Mouse (Mus musculus) embryonic facial prominence, embryonic 13.5 days (tissue): ENCODE data around the gene Adprh. TPM values are rescaled to one million over a fixed set of nuclear protein-coding genes. Genes with fewer than 3 reads are reported as not detected.

Experiments
- ATAC-seq: fragments of 200-750 bp; cut with Nextera tagmentation; 2 replicates; pipeline ENCODE4 v1.8.0; 2017; ENCODE audit warnings: low read depth; ENCODE audit not compliant: insufficient number of reproducible peaks, insufficient read depth, low FRiP score, low TSS enrichment
- H3K27ac ChIP-seq: fragments of 300-500 bp; sonication (generic); 2 replicates; pipeline ENCODE4 v1.5.1; 2015; ENCODE audit warnings: moderate library complexity, mild to moderate bottlenecking, inconsistent platforms
- H3K27me3 ChIP-seq: fragments of 300-500 bp; sonication (generic); 2 replicates; pipeline ENCODE4 v1.6.1; 2015; ENCODE audit warnings: mild to moderate bottlenecking, inconsistent platforms
- H3K36me3 ChIP-seq: fragments of 300-500 bp; sonication (generic); 2 replicates; pipeline ENCODE4 v1.6.1; 2015; ENCODE audit warnings: mild to moderate bottlenecking, inconsistent platforms
- H3K4me1 ChIP-seq: fragments of 300-500 bp; sonication (generic); 2 replicates; pipeline ENCODE4 v1.6.1; 2015; ENCODE audit warnings: inconsistent platforms
- H3K4me2 ChIP-seq: fragments of 300-500 bp; sonication (generic); 2 replicates; pipeline ENCODE4 v1.6.1; 2015; ENCODE audit warnings: moderate library complexity, mild to moderate bottlenecking, inconsistent platforms
- H3K4me3 ChIP-seq: fragments of 300-500 bp; sonication (generic); 2 replicates; pipeline ENCODE4 v1.5.1; 2015; ENCODE audit warnings: mild to moderate bottlenecking, inconsistent platforms
- H3K9ac ChIP-seq: fragments of 300-500 bp; sonication (generic); 2 replicates; pipeline ENCODE4 v1.6.1; 2015; ENCODE audit warnings: mild to moderate bottlenecking, inconsistent platforms
- H3K9me3 ChIP-seq: fragments of 300-500 bp; sonication (generic); 2 replicates; pipeline ENCODE4 v1.6.1; 2016; ENCODE audit warnings: inconsistent platforms
- WGBS: fragments of 180-500 bp; shearing (Covaris S2); methylation state at CpG from one replicate; pipeline ENCODE4 v1.1.7; 2015; ENCODE audit warnings: mixed read lengths; 5-methylcytosine and 5-hydroxymethylcytosine counted together
- polyA plus RNA-seq: library from polyadenylated mRNA; unstranded; fragments of >200 nt; fragmentation: Nextera tagmentation; extraction: Ambion mirVana; gene quantifications from 2 replicates; pipeline ENCODE4 v1.2.1, GENCODE M21; 2015

Gene Adprh
- polyA plus RNA-seq, 1 experiment from 2014 or later: 138 TPM

GRCm38 (mm10) chr16:38475681-38476311 lies 23.3 kb upstream of the Adprh start:
- H3K4me1 ChIP-seq: peaks cover 10% of the 10 kb centered on the region; the same call in 1 of the 2 replicates
- WGBS: 54% methylated on average over 4 of the region's 4 CpGs
- H3K9me3 ChIP-seq: no peaks in the 10 kb centered on the region
- no peaks in the 10 kb centered on the region for H3K36me3 ChIP-seq
- no peak overlapping the region; the same call in 1 of the 2 replicates for H3K9ac ChIP-seq
- H3K27ac ChIP-seq: no peak overlapping the region
- no peaks in the 10 kb centered on the region for H3K27me3 ChIP-seq
- peak overlapping the region; percentile 78 for H3K4me2 ChIP-seq
- peak overlapping the region; percentile 45 for H3K4me3 ChIP-seq
- ATAC-seq: no peak

GRCm38 (mm10) chr16:38474677-38475286 lies 22.3 kb upstream of the Adprh start:
- Histone ChIP-seq H3K27ac (no peak overlapping the region), H3K9me3 (no peaks in the 10 kb centered on the region), H3K9ac (no peak overlapping the region), H3K4me1 (peaks cover 10% of the 10 kb centered on the region; the same call in 1 of the 2 replicates), H3K4me2 (no peak overlapping the region), H3K27me3 (no peaks in the 10 kb centered on the region), H3K36me3 (no peaks in the 10 kb centered on the region), H3K4me3 (no peak overlapping the region)
- 90% methylated on average over 9 of the region's 9 CpGs for WGBS
- no peak for ATAC-seq

GRCm38 (mm10) chr16:38473661-38474060 lies 21.2 kb upstream of the Adprh start:
- no peaks in the 10 kb centered on the region for H3K36me3 ChIP-seq
- ATAC-seq: no peak

GRCm38 (mm10) chr16:38472507-38472873 lies 20.0 kb upstream of the Adprh start:
- 87% methylated on average over 5 of the region's 5 CpGs for WGBS
- Histone ChIP-seq H3K36me3 (no peaks in the 10 kb centered on the region), H3K9ac (no peak overlapping the region), H3K9me3 (no peaks in the 10 kb centered on the region), H3K4me3 (no peak overlapping the region), H3K4me2 (no peak overlapping the region), H3K4me1 (peaks cover 10% of the 10 kb centered on the region; the same call in 1 of the 2 replicates), H3K27ac (no peak overlapping the region), H3K27me3 (no peaks in the 10 kb centered on the region)
- ATAC-seq: no peak

More at GRCm38 (mm10) chr16:38473661-38474060, 21.2 kb upstream of the Adprh start:
- Histone ChIP-seq H3K4me2 (no peak overlapping the region), H3K9ac (no peak overlapping the region), H3K27me3 (no peaks in the 10 kb centered on the region), H3K4me3 (no peak overlapping the region), H3K9me3 (no peaks in the 10 kb centered on the region), H3K27ac (no peak overlapping the region), H3K4me1 (peaks cover 10% of the 10 kb centered on the region; the same call in 1 of the 2 replicates)
- 91% methylated on average over 5 of the region's 5 CpGs for WGBS

GRCm38 (mm10) chr16:38471697-38472506 lies 19.4 kb upstream of the Adprh start:
- Histone ChIP-seq H3K9ac (no peak overlapping the region), H3K36me3 (no peaks in the 10 kb centered on the region), H3K27me3 (no peaks in the 10 kb centered on the region), H3K9me3 (no peaks in the 10 kb centered on the region), H3K4me1 (peaks cover 8% of the 10 kb centered on the region; the same call in 1 of the 2 replicates), H3K4me2 (no peak overlapping the region), H3K27ac (no peak overlapping the region), H3K4me3 (no peak overlapping the region)
- no peak for ATAC-seq
- WGBS: 83% methylated on average over 11 of the region's 11 CpGs

- Histone ChIP-seq H3K27me3 (no peaks in the 10 kb centered on the region), H3K9me3 (no peaks in the 10 kb centered on the region), H3K4me1 (no peaks in the 10 kb centered on the region), H3K4me3 (no peak overlapping the region), H3K4me2 (no peak overlapping the region), H3K27ac (no peak overlapping the region), H3K36me3 (no peaks in the 10 kb centered on the region), H3K9ac (no peak overlapping the region)
- no peak for ATAC-seq
- WGBS: 63% methylated on average over 8 of the region's 8 CpGs
Observed at GRCm38 (mm10) chr16:38469437-38469836, 16.9 kb upstream of the Adprh start.

GRCm38 (mm10) chr16:38468706-38469018 lies 16.2 kb upstream of the Adprh start:
- WGBS: 41% methylated on average over 3 of the region's 3 CpGs
- H3K36me3 ChIP-seq: no peaks in the 10 kb centered on the region
- no peak overlapping the region for H3K9ac ChIP-seq
- H3K9me3 ChIP-seq: no peaks in the 10 kb centered on the region
- H3K27me3 ChIP-seq: no peaks in the 10 kb centered on the region
- no peak overlapping the region for H3K4me3 ChIP-seq
- H3K4me1 ChIP-seq: no peaks in the 10 kb centered on the region
- no peak overlapping the region for H3K27ac ChIP-seq
- ATAC-seq: no peak
- no peak overlapping the region for H3K4me2 ChIP-seq

GRCm38 (mm10) chr16:38467917-38468705 lies 15.6 kb upstream of the Adprh start:
- no peaks in the 10 kb centered on the region for H3K4me1 ChIP-seq

GRCm38 (mm10) chr16:38467091-38467916 lies 14.8 kb upstream of the Adprh start:
- Histone ChIP-seq H3K27ac (no peak overlapping the region), H3K36me3 (no peaks in the 10 kb centered on the region), H3K27me3 (no peaks in the 10 kb centered on the region), H3K4me2 (no peak overlapping the region), H3K9me3 (no peaks in the 10 kb centered on the region), H3K4me3 (no peak overlapping the region), H3K9ac (no peak overlapping the region), H3K4me1 (no peaks in the 10 kb centered on the region)
- WGBS: 84% methylated on average over 13 of the region's 13 CpGs
- no peak for ATAC-seq

More at GRCm38 (mm10) chr16:38467917-38468705, 15.6 kb upstream of the Adprh start:
- H3K27me3 ChIP-seq: no peaks in the 10 kb centered on the region
- H3K27ac ChIP-seq: no peak overlapping the region
- ATAC-seq: no peak
- no peak overlapping the region for H3K4me3 ChIP-seq
- no peaks in the 10 kb centered on the region for H3K36me3 ChIP-seq
- WGBS: 77% methylated on average over 8 of the region's 8 CpGs
- H3K4me2 ChIP-seq: no peak overlapping the region
- no peak overlapping the region for H3K9ac ChIP-seq
- no peaks in the 10 kb centered on the region for H3K9me3 ChIP-seq

- H3K9ac ChIP-seq: no peak overlapping the region
- no peaks in the 10 kb centered on the region for H3K4me1 ChIP-seq
- 83% methylated on average over 4 of the region's 4 CpGs for WGBS
- no peaks in the 10 kb centered on the region for H3K27me3 ChIP-seq
- H3K4me3 ChIP-seq: no peak overlapping the region
- no peak overlapping the region for H3K27ac ChIP-seq
- ATAC-seq: no peak
- no peak overlapping the region for H3K4me2 ChIP-seq
- H3K9me3 ChIP-seq: no peaks in the 10 kb centered on the region
- H3K36me3 ChIP-seq: no peaks in the 10 kb centered on the region
Observed at GRCm38 (mm10) chr16:38466089-38466488, 13.6 kb upstream of the Adprh start.

GRCm38 (mm10) chr16:38463305-38463704 lies 10.8 kb upstream of the Adprh start:
- 88% methylated on average over 5 of the region's 5 CpGs for WGBS
- no peaks in the 10 kb centered on the region for H3K4me1 ChIP-seq
- H3K4me2 ChIP-seq: no peak overlapping the region
- H3K27me3 ChIP-seq: no peaks in the 10 kb centered on the region
- H3K27ac ChIP-seq: no peak overlapping the region
- no peak for ATAC-seq
- no peak overlapping the region for H3K9ac ChIP-seq
- H3K4me3 ChIP-seq: no peak overlapping the region
- no peaks in the 10 kb centered on the region for H3K9me3 ChIP-seq
- H3K36me3 ChIP-seq: no peaks in the 10 kb centered on the region
